Mouse (Mus musculus): ENCODE measurements around the gene Zfp579. TPM values are rescaled to one million over a fixed set of nuclear protein-coding genes. Genes with fewer than 3 reads are reported as not detected.
A peak's percentile ranks its signal among the peaks of the same experiment; 100 is the strongest.

Zfp579 gene
- polyA plus RNA-seq (2014; fragmentation: Nextera tagmentation; extraction: Ambion mirVana): 33.3 and 39.2 TPM in 2 replicates

GRCm38 (mm10) chr7:4996003-4996895 lies at the start of gene Zfp579:
Gene Zfp579 (minus strand): TSS chr7:4996158.
- Histone ChIP-seq H3K4me1 (ENCODE audit: control insufficient read depth, insufficient read depth, low read length) (peaks cover 10% of the 10 kb centered on the region), H3K9ac (ENCODE audit: low read length) (peak within 1 kb of the TSS; percentile 84), H3K27ac (replicated peaks; ENCODE audit: low read depth, low read length) (0 out of 2 replicates have a peak within 1 kb of the TSS, but pooled peaks have one; percentile 21), H3K4me2 (ENCODE audit: low read depth, severe bottlenecking) (peak within 1 kb of the TSS; percentile 82), H3K4me3 (ENCODE audit: low read depth, low read length) (peak within 1 kb of the TSS; percentile 76), H3K9me3 (ENCODE audit: control insufficient read depth, low read length) (peaks cover 4% of the 10 kb centered on the region; the same call in 1 of the 2 replicates), H3K27me3 (ENCODE audit: control insufficient read depth, insufficient read depth, low read length) (peaks cover 22% of the 10 kb centered on the region), H3K36me3 (ENCODE audit: control insufficient read depth, insufficient read depth, low read length) (peaks cover 2% of the 10 kb centered on the region)
- 9% methylated on average over 14 of the region's 26 CpGs for WGBS
- ATAC-seq (ENCODE audit: insufficient number of reproducible peaks, low FRiP score, low TSS enrichment, low read depth) (peak; percentile 85), DNase-seq (ENCODE audit: low spot score) (peak; percentile 93)

GRCm38 (mm10) chr7:5044981-5045380 lies 49.0 kb upstream of the Zfp579 start:
- no peak overlapping the region for H3K27ac ChIP-seq (replicated peaks; ENCODE audit: low read depth, low read length)
- no peak overlapping the region for H3K4me3 ChIP-seq (ENCODE audit: low read depth, low read length)
- H3K4me2 ChIP-seq (ENCODE audit: low read depth, severe bottlenecking): no peak overlapping the region
- H3K9me3 ChIP-seq (ENCODE audit: control insufficient read depth, low read length): no peaks in the 10 kb centered on the region
- H3K4me1 ChIP-seq (ENCODE audit: control insufficient read depth, insufficient read depth, low read length): no peaks in the 10 kb centered on the region
- 83% methylated on average over 2 of the region's 2 CpGs for WGBS
- ATAC-seq (ENCODE audit: insufficient number of reproducible peaks, low FRiP score, low TSS enrichment, low read depth): no peak
- H3K36me3 ChIP-seq (ENCODE audit: control insufficient read depth, insufficient read depth, low read length): no peaks in the 10 kb centered on the region
- no peak overlapping the region for H3K9ac ChIP-seq (ENCODE audit: low read length)
- no peak for DNase-seq (ENCODE audit: low spot score)
- H3K27me3 ChIP-seq (ENCODE audit: control insufficient read depth, insufficient read depth, low read length): no peaks in the 10 kb centered on the region

- 45% methylated on average over 5 of the region's 5 CpGs for WGBS
- ATAC-seq (ENCODE audit: insufficient number of reproducible peaks, low FRiP score, low TSS enrichment, low read depth) (no peak), DNase-seq (ENCODE audit: low spot score) (no peak)
- Histone ChIP-seq H3K4me1 (ENCODE audit: control insufficient read depth, insufficient read depth, low read length) (no peaks in the 10 kb centered on the region), H3K4me3 (ENCODE audit: low read depth, low read length) (peak overlapping the region; percentile 55), H3K27me3 (ENCODE audit: control insufficient read depth, insufficient read depth, low read length) (no peaks in the 10 kb centered on the region), H3K4me2 (ENCODE audit: low read depth, severe bottlenecking) (peak overlapping the region; percentile 48), H3K36me3 (ENCODE audit: control insufficient read depth, insufficient read depth, low read length) (peaks cover 5% of the 10 kb centered on the region), H3K9me3 (ENCODE audit: control insufficient read depth, low read length) (peaks cover 3% of the 10 kb centered on the region; the same call in 1 of the 2 replicates), H3K27ac (replicated peaks; ENCODE audit: low read depth, low read length) (no peak overlapping the region), H3K9ac (ENCODE audit: low read length) (peak overlapping the region; percentile 66; the same call in 1 of the 2 replicates)
Observed at GRCm38 (mm10) chr7:5038940-5039339, 43.0 kb upstream of the Zfp579 start.

GRCm38 (mm10) chr7:5038109-5038732 lies 42.3 kb upstream of the Zfp579 start, which contains the start of gene Zfp784:
Gene Zfp784 (minus strand): TSS chr7:5038446.
- Histone ChIP-seq H3K27ac (replicated peaks; ENCODE audit: low read depth, low read length) (peak within 1 kb of the TSS; percentile 81), H3K4me1 (ENCODE audit: control insufficient read depth, insufficient read depth, low read length) (no peaks in the 10 kb centered on the region), H3K9ac (ENCODE audit: low read length) (peak within 1 kb of the TSS; percentile 66), H3K4me3 (ENCODE audit: low read depth, low read length) (peak within 1 kb of the TSS; percentile 55), H3K27me3 (ENCODE audit: control insufficient read depth, insufficient read depth, low read length) (no peaks in the 10 kb centered on the region), H3K36me3 (ENCODE audit: control insufficient read depth, insufficient read depth, low read length) (peaks cover 12% of the 10 kb centered on the region), H3K4me2 (ENCODE audit: low read depth, severe bottlenecking) (peak within 1 kb of the TSS; percentile 48), H3K9me3 (ENCODE audit: control insufficient read depth, low read length) (peaks cover 3% of the 10 kb centered on the region; the same call in 1 of the 2 replicates)
- ATAC-seq (ENCODE audit: insufficient number of reproducible peaks, low FRiP score, low TSS enrichment, low read depth): peak; percentile 94
- peak; percentile 93 for DNase-seq (ENCODE audit: low spot score)
- under 1% methylated on average over 48 of the region's 48 CpGs for WGBS

GRCm38 (mm10) chr7:5037467-5037866 lies 41.5 kb upstream of the Zfp579 start:
- H3K27ac ChIP-seq (replicated peaks; ENCODE audit: low read depth, low read length): no peak overlapping the region
- peaks cover 19% of the 10 kb centered on the region for H3K36me3 ChIP-seq (ENCODE audit: control insufficient read depth, insufficient read depth, low read length)
- no peaks in the 10 kb centered on the region for H3K4me1 ChIP-seq (ENCODE audit: control insufficient read depth, insufficient read depth, low read length)
- ATAC-seq (ENCODE audit: insufficient number of reproducible peaks, low FRiP score, low TSS enrichment, low read depth): no peak
- whole genome bisulfite sequencing: 89% methylated on average over 8 of the region's 8 CpGs
- no peak overlapping the region; the same call in 1 of the 2 replicates for H3K4me3 ChIP-seq (ENCODE audit: low read depth, low read length)
- no peak for DNase-seq (ENCODE audit: low spot score)
- no peaks in the 10 kb centered on the region for H3K27me3 ChIP-seq (ENCODE audit: control insufficient read depth, insufficient read depth, low read length)
- peaks cover 8% of the 10 kb centered on the region; the same call in 1 of the 2 replicates for H3K9me3 ChIP-seq (ENCODE audit: control insufficient read depth, low read length)
- H3K4me2 ChIP-seq (ENCODE audit: low read depth, severe bottlenecking): peak overlapping the region; percentile 48
- no peak overlapping the region for H3K9ac ChIP-seq (ENCODE audit: low read length)

- DNase-seq (ENCODE audit: low spot score): no peak
- Histone ChIP-seq H3K9ac (ENCODE audit: low read length) (no peak overlapping the region), H3K4me1 (ENCODE audit: control insufficient read depth, insufficient read depth, low read length) (no peaks in the 10 kb centered on the region), H3K4me2 (ENCODE audit: low read depth, severe bottlenecking) (no peak overlapping the region), H3K27ac (replicated peaks; ENCODE audit: low read depth, low read length) (no peak overlapping the region), H3K27me3 (ENCODE audit: control insufficient read depth, insufficient read depth, low read length) (no peaks in the 10 kb centered on the region), H3K9me3 (ENCODE audit: control insufficient read depth, low read length) (peaks cover 12% of the 10 kb centered on the region; the same call in 1 of the 2 replicates), H3K36me3 (ENCODE audit: control insufficient read depth, insufficient read depth, low read length) (peaks cover 24% of the 10 kb centered on the region), H3K4me3 (ENCODE audit: low read depth, low read length) (no peak overlapping the region)
- WGBS: 91% methylated on average over 7 of the region's 7 CpGs
- ATAC-seq (ENCODE audit: insufficient number of reproducible peaks, low FRiP score, low TSS enrichment, low read depth): no peak
Observed at GRCm38 (mm10) chr7:5037026-5037425, 41.1 kb upstream of the Zfp579 start.

- peaks cover 21% of the 10 kb centered on the region for H3K9me3 ChIP-seq (ENCODE audit: control insufficient read depth, low read length)
- H3K4me1 ChIP-seq (ENCODE audit: control insufficient read depth, insufficient read depth, low read length): no peaks in the 10 kb centered on the region
- no peak overlapping the region for H3K4me2 ChIP-seq (ENCODE audit: low read depth, severe bottlenecking)
- DNase-seq (ENCODE audit: low spot score) (no peak), ATAC-seq (ENCODE audit: insufficient number of reproducible peaks, low FRiP score, low TSS enrichment, low read depth) (no peak)
- WGBS: 91% methylated on average over 9 of the region's 9 CpGs
- H3K36me3 ChIP-seq (ENCODE audit: control insufficient read depth, insufficient read depth, low read length): peaks cover 33% of the 10 kb centered on the region
- no peak overlapping the region for H3K9ac ChIP-seq (ENCODE audit: low read length)
- H3K27me3 ChIP-seq (ENCODE audit: control insufficient read depth, insufficient read depth, low read length): no peaks in the 10 kb centered on the region
- no peak overlapping the region for H3K4me3 ChIP-seq (ENCODE audit: low read depth, low read length)
- H3K27ac ChIP-seq (replicated peaks; ENCODE audit: low read depth, low read length): no peak overlapping the region
Observed at GRCm38 (mm10) chr7:5036136-5036535, 40.2 kb upstream of the Zfp579 start.

- peaks cover 26% of the 10 kb centered on the region for H3K9me3 ChIP-seq (ENCODE audit: control insufficient read depth, low read length)
- H3K27me3 ChIP-seq (ENCODE audit: control insufficient read depth, insufficient read depth, low read length): no peaks in the 10 kb centered on the region
- no peak overlapping the region for H3K27ac ChIP-seq (replicated peaks; ENCODE audit: low read depth, low read length)
- H3K9ac ChIP-seq (ENCODE audit: low read length): no peak overlapping the region
- WGBS: 96% methylated on average over 17 of the region's 17 CpGs
- no peak overlapping the region for H3K4me3 ChIP-seq (ENCODE audit: low read depth, low read length)
- no peak overlapping the region for H3K4me2 ChIP-seq (ENCODE audit: low read depth, severe bottlenecking)
- peaks cover 38% of the 10 kb centered on the region for H3K36me3 ChIP-seq (ENCODE audit: control insufficient read depth, insufficient read depth, low read length)
- no peak for DNase-seq (ENCODE audit: low spot score)
- no peak for ATAC-seq (ENCODE audit: insufficient number of reproducible peaks, low FRiP score, low TSS enrichment, low read depth)
- no peaks in the 10 kb centered on the region for H3K4me1 ChIP-seq (ENCODE audit: control insufficient read depth, insufficient read depth, low read length)
Observed at GRCm38 (mm10) chr7:5035628-5036027, 39.7 kb upstream of the Zfp579 start.
